Mouse (Mus musculus): ENCODE results near the gene Heph.
"Not testable (repeated sequence)": the region's sequence is repeated elsewhere in the genome, so short reads cannot be mapped to it uniquely, and the experiment has no call there.

DNA sequence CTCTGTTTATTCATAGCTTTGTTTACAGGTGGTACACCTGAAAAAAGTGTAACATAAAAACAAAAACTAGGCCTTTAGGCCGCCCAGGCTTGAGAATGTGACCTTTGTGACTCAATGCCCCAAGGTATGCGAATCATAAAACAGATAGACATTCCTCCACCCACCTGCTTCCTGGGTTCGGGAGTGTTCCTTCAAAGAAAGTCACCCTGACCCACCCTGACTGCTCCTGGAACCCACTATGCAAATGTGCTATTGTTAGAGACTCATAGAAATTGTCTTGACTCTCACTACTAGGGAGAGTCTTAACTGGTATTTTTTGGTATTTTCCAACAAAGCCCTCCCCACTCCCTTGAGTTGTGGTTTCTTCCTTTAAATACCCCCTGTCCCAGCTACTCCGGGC, 39.8 kb upstream of the Heph start:
- TF ChIP-seq CTCF, POLR2A (IDR thresholded peaks at IDR 0.05; ENCODE audit: extremely low read depth, insufficient read depth, low read length): not testable (repeated sequence)

All from cortical plate, adult 2 months (tissue).